Mouse (Mus musculus): ENCODE results near the gene Bace2. TPM values are rescaled to one million over a fixed set of nuclear protein-coding genes. Genes with fewer than 3 reads are reported as not detected.

The Bace2 gene
- total RNA-seq (2021), result 1 to 10 TPM; 8.3 to 8.8 TPM

GRCm38 (mm10) chr16:97356499-97357187 is at the start of gene Bace2:
Gene Bace2 (plus strand): TSS chr16:97356742.
- DNase-seq, result peak; percentile 58
- intact Hi-C loops (cut with DNase I), result no loop called here

- DNase-seq, result no peak
- intact Hi-C loops (cut with DNase I), result no loop called here
Measured at GRCm38 (mm10) chr16:97307594-97307993, 48.9 kb upstream of the Bace2 start.

GRCm38 (mm10) chr16:97309796-97310569 is 46.6 kb upstream of the Bace2 start:
- no peak for DNase-seq
- intact Hi-C loops (cut with DNase I), result loop anchor here (10.0 kb wide), 1 partner anchor 455 kb away; the partner anchor contains the start of gene Ripk4

GRCm38 (mm10) chr16:97310570-97310846 is 46.0 kb upstream of the Bace2 start:
- intact Hi-C loops (cut with DNase I), result loop anchor here (10.0 kb wide), 1 partner anchor 454 kb away; the partner anchor contains the start of gene Ripk4
- no peak for DNase-seq

- DNase-seq, result peak; percentile 81
- intact Hi-C loops (cut with DNase I), result loop anchor here (10.0 kb wide), 1 partner anchor 452 kb away; the partner anchor contains the start of gene Ripk4
Measured at GRCm38 (mm10) chr16:97312960-97313686, 43.4 kb upstream of the Bace2 start.

GRCm38 (mm10) chr16:97321576-97321975 is 35.0 kb upstream of the Bace2 start:
- intact Hi-C loops (cut with DNase I), result no loop called here
- DNase-seq, result no peak

- intact Hi-C loops (cut with DNase I), result no loop called here
- no peak for DNase-seq
Measured at GRCm38 (mm10) chr16:97322604-97323003, 33.9 kb upstream of the Bace2 start.

- intact Hi-C loops (cut with DNase I), result no loop called here
- DNase-seq, result peak; percentile 48
Measured at GRCm38 (mm10) chr16:97325975-97326374, 30.6 kb upstream of the Bace2 start.

GRCm38 (mm10) chr16:97328602-97329001 is 27.9 kb upstream of the Bace2 start:
- no peak for DNase-seq
- intact Hi-C loops (cut with DNase I), result no loop called here

- intact Hi-C loops (cut with DNase I), result no loop called here
- no peak for DNase-seq
Measured at GRCm38 (mm10) chr16:97353013-97353412, 3.5 kb upstream of the Bace2 start.

- intact Hi-C loops (cut with DNase I), result no loop called here
- no peak for DNase-seq
Measured at GRCm38 (mm10) chr16:97354632-97355031, 1.9 kb upstream of the Bace2 start.

GRCm38 (mm10) chr16:97357188-97357821 is 763 bp downstream of the Bace2 start:
- DNase-seq, result peak; percentile 33
- intact Hi-C loops (cut with DNase I), result no loop called here

- intact Hi-C loops (cut with DNase I), result no loop called here
- no peak for DNase-seq
Measured at GRCm38 (mm10) chr16:97362231-97362888, 5.8 kb downstream of the Bace2 start.

GRCm38 (mm10) chr16:97366141-97366540 is 9.6 kb downstream of the Bace2 start:
- intact Hi-C loops (cut with DNase I), result no loop called here
- DNase-seq, result no peak

- DNase-seq, result peak; percentile 47
- intact Hi-C loops (cut with DNase I), result no loop called here
Measured at GRCm38 (mm10) chr16:97370258-97370657, 13.7 kb downstream of the Bace2 start.

- intact Hi-C loops (cut with DNase I), result no loop called here
- no peak for DNase-seq
Measured at GRCm38 (mm10) chr16:97387955-97388354, 31.4 kb downstream of the Bace2 start.

GRCm38 (mm10) chr16:97391289-97391688 is 34.7 kb downstream of the Bace2 start:
- DNase-seq, result no peak
- intact Hi-C loops (cut with DNase I), result no loop called here

GRCm38 (mm10) chr16:97391701-97392384 is 35.3 kb downstream of the Bace2 start:
- intact Hi-C loops (cut with DNase I), result no loop called here
- no peak for DNase-seq

GRCm38 (mm10) chr16:97396436-97396835 is 39.9 kb downstream of the Bace2 start:
- intact Hi-C loops (cut with DNase I), result no loop called here
- no peak for DNase-seq
